Mouse (Mus musculus): Measurements from ENCODE around the gene Prnp.

GRCm38 (mm10) chr2:131905025-131905424 lies 4.7 kb upstream of the Prnp start:
- TF ChIP-seq CTCF (IDR thresholded peaks at IDR 0.05; ENCODE audit: borderline replicate concordance, insufficient read depth, low read depth, low read length) = no peak
- no peak for TF ChIP-seq POLR2A (IDR thresholded peaks at IDR 0.05; ENCODE audit: borderline replicate concordance, insufficient read depth, low read length)
